Mouse (Mus musculus) myocyte (in vitro differentiated cells): ENCODE measurements at regions not wholly inside any gene's neighbourhood (a gene's known extent, or its start where the extent isn't known, plus 50 kb on each side); places are given as distances from the start of the nearest gene placed in this dataset.

Experiments used
- E2F4 ChIP-seq: IDR thresholded peaks from one replicate; pipeline ENCODE4 v1.6.1; 2011; ENCODE audit warnings: mild to moderate bottlenecking, control low read depth, moderate library complexity; ENCODE audit not compliant: insufficient read depth
- MYOG ChIP-seq, 3 experiments: IDR thresholded peaks; one replicate each; pipeline ENCODE4 v1.6.1; 2011; ENCODE audit warnings: control low read depth in 2 of 3, low read depth in 2 of 3, mild to moderate bottlenecking in 2 of 3; ENCODE audit not compliant: insufficient read length in 2 of 3, control insufficient read depth in 1 of 3, insufficient read depth in 1 of 3
- POLR2A ChIP-seq: IDR thresholded peaks from one replicate; pipeline ENCODE4 v1.6.1; 2011; ENCODE audit warnings: low read depth, mild to moderate bottlenecking, control low read depth, moderate library complexity; ENCODE audit not compliant: insufficient read length

- no peak for TF ChIP-seq POLR2A
- no peak for TF ChIP-seq E2F4
- TF ChIP-seq MYOG (IDR thresholded peaks at IDR 0.05; ENCODE audit: control insufficient read depth in 1 of 3, insufficient read depth in 1 of 3, insufficient read length in 2 of 3, low read depth in 2 of 3) = no peak
Observed at GRCm38 (mm10) chrX:99233035-99233434, 97.1 kb downstream of the Efnb1 start.
